Mouse (Mus musculus): ENCODE data around the gene Zfp213. TPM values are rescaled to one million over a fixed set of nuclear protein-coding genes. Genes with fewer than 3 reads are reported as not detected.
A peak's percentile ranks its signal among the peaks of the same experiment; 100 is the strongest.

Gene Zfp213
- polyA plus RNA-seq, 1 experiment from 2014 or later: 18.1 TPM

GRCm38 (mm10) chr17:23585721-23586491 is 21.9 kb upstream of the Zfp213 start:
- Histone ChIP-seq H3K9ac (replicated peaks; ENCODE audit: low read depth, low read length) (peak overlapping the region; percentile 72), H3K4me2 (replicated peaks; ENCODE audit: low read depth, low read length) (peak overlapping the region; percentile 94), H3K4me3 (ENCODE audit: low read depth, low read length) (peak overlapping the region; percentile 74), H3K4me1 (ENCODE audit: control insufficient read depth, insufficient read depth, low read length) (peaks cover 14% of the 10 kb centered on the region; the same call in 1 of the 2 replicates), H3K27me3 (ENCODE audit: control insufficient read depth, insufficient read depth, low read length) (no peaks in the 10 kb centered on the region), H3K9me3 (ENCODE audit: control insufficient read depth, low read depth, low read length) (no peaks in the 10 kb centered on the region), H3K27ac (ENCODE audit: low read length) (no peak overlapping the region), H3K36me3 (ENCODE audit: control insufficient read depth, insufficient read depth, low read length) (peaks cover 3% of the 10 kb centered on the region; the same call in 1 of the 2 replicates)
- ATAC-seq (ENCODE audit: insufficient number of reproducible peaks, insufficient read depth, low FRiP score, low read depth): peak; percentile 75
- WGBS: under 1% methylated on average over 22 of the region's 22 CpGs

GRCm38 (mm10) chr17:23584786-23585185 is 20.7 kb upstream of the Zfp213 start:
- 81% methylated on average over 8 of the region's 8 CpGs for WGBS
- H3K4me1 ChIP-seq (ENCODE audit: control insufficient read depth, insufficient read depth, low read length): peaks cover 14% of the 10 kb centered on the region; the same call in 1 of the 2 replicates
- H3K9ac ChIP-seq (replicated peaks; ENCODE audit: low read depth, low read length): no peak overlapping the region
- no peaks in the 10 kb centered on the region for H3K27me3 ChIP-seq (ENCODE audit: control insufficient read depth, insufficient read depth, low read length)
- H3K27ac ChIP-seq (ENCODE audit: low read length): no peak overlapping the region
- H3K36me3 ChIP-seq (ENCODE audit: control insufficient read depth, insufficient read depth, low read length): peaks cover 14% of the 10 kb centered on the region
- H3K4me2 ChIP-seq (replicated peaks; ENCODE audit: low read depth, low read length): peak overlapping the region; percentile 94
- no peak for ATAC-seq (ENCODE audit: insufficient number of reproducible peaks, insufficient read depth, low FRiP score, low read depth)
- H3K9me3 ChIP-seq (ENCODE audit: control insufficient read depth, low read depth, low read length): no peaks in the 10 kb centered on the region
- peak overlapping the region; percentile 74 for H3K4me3 ChIP-seq (ENCODE audit: low read depth, low read length)

DNA sequence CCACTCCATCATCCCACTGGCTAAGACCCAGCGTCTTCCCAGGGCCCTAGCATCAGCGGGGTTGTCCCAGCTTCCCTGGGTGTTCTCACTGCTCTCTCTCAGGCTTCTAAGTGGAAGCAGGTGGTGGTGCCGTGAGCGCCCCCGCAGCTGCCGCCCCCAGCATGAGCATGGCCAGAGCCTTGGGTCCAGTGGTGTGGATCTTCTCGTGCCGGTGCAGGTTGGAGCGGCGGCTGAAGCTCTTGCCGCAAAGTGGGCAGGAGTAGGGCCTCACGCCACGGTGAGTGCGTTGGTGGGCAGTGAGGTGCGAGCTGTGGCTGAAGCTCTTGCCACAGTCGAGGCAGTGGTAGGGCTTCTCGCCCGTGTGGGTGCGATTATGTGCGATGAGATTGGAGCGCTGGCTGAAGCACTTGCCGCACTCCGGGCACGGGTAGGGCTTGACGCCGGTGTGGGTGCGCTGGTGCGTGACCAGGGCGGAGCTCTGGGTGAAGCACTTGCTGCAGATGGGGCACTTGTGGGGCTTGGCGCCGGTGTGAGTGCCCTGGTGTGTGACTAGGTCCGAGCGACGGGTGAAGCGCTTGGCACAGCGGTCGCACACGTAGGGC is 12.0 kb upstream of the Zfp213 start:
- no peak overlapping the region for H3K4me2 ChIP-seq (replicated peaks; ENCODE audit: low read depth, low read length)
- no peaks in the 10 kb centered on the region for H3K4me1 ChIP-seq (ENCODE audit: control insufficient read depth, insufficient read depth, low read length)
- no peak for ATAC-seq (ENCODE audit: insufficient number of reproducible peaks, insufficient read depth, low FRiP score, low read depth)
- H3K27me3 ChIP-seq (ENCODE audit: control insufficient read depth, insufficient read depth, low read length): no peaks in the 10 kb centered on the region
- H3K9ac ChIP-seq (replicated peaks; ENCODE audit: low read depth, low read length): no peak overlapping the region
- H3K9me3 ChIP-seq (ENCODE audit: control insufficient read depth, low read depth, low read length): peaks cover 11% of the 10 kb centered on the region; the same call in 1 of the 2 replicates
- no peak overlapping the region for H3K4me3 ChIP-seq (ENCODE audit: low read depth, low read length)
- no peak overlapping the region for H3K27ac ChIP-seq (ENCODE audit: low read length)
- H3K36me3 ChIP-seq (ENCODE audit: control insufficient read depth, insufficient read depth, low read length): peaks cover 52% of the 10 kb centered on the region
- WGBS: 95% methylated on average over 38 of the region's 38 CpGs

DNA sequence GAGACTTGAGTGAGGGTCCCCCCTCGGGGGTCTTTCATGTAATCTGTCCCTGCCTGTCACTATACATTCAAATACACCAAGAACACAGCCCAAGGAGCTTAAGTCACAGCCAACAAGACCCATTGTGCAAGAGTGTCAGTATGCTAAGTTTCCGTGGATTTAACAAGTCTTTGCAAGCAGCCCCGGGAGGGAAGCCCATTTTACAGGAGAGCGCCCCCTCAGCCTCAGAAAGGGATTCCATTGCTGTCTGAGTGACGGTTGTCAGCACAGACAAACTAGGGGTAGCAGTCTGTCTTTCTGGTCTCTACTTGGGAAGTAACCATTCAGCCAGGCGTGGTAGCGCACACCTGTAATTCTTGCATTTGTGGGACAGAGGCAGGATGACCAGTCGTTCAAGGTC is 10.1 kb upstream of the Zfp213 start:
- Histone ChIP-seq H3K27ac (ENCODE audit: low read length) (no peak overlapping the region), H3K4me2 (replicated peaks; ENCODE audit: low read depth, low read length) (no peak overlapping the region), H3K9me3 (ENCODE audit: control insufficient read depth, low read depth, low read length) (peaks cover 11% of the 10 kb centered on the region; the same call in 1 of the 2 replicates), H3K4me3 (ENCODE audit: low read depth, low read length) (no peak overlapping the region), H3K27me3 (ENCODE audit: control insufficient read depth, insufficient read depth, low read length) (no peaks in the 10 kb centered on the region), H3K4me1 (ENCODE audit: control insufficient read depth, insufficient read depth, low read length) (no peaks in the 10 kb centered on the region), H3K9ac (replicated peaks; ENCODE audit: low read depth, low read length) (no peak overlapping the region), H3K36me3 (ENCODE audit: control insufficient read depth, insufficient read depth, low read length) (peaks cover 35% of the 10 kb centered on the region)
- 92% methylated on average over 8 of the region's 8 CpGs for WGBS
- no peak for ATAC-seq (ENCODE audit: insufficient number of reproducible peaks, insufficient read depth, low FRiP score, low read depth)

DNA sequence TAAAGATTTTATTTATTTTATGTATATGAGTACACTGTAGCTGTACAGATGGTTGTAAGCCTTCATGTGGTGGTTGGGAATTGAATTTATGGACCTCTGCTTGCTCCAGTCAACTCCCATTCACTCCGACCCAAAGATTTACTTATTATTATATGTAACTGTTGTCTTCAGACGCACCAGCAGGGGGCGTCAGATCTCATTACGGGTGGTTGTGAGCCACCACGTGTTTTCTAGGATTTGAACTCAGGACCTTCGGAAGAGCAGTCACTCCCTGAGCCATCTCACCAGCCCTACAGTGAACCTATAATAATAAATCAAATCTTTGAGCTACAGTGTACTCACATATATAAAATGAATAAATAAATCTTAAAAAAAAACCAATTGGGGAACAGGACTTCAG is 8.0 kb upstream of the Zfp213 start:
- Histone ChIP-seq H3K9me3 (ENCODE audit: control insufficient read depth, low read depth, low read length) (peaks cover 11% of the 10 kb centered on the region; the same call in 1 of the 2 replicates), H3K4me1 (ENCODE audit: control insufficient read depth, insufficient read depth, low read length) (no peaks in the 10 kb centered on the region), H3K27ac (ENCODE audit: low read length) (no peak overlapping the region), H3K9ac (replicated peaks; ENCODE audit: low read depth, low read length) (no peak overlapping the region), H3K4me3 (ENCODE audit: low read depth, low read length) (no peak overlapping the region), H3K27me3 (ENCODE audit: control insufficient read depth, insufficient read depth, low read length) (no peaks in the 10 kb centered on the region), H3K36me3 (ENCODE audit: control insufficient read depth, insufficient read depth, low read length) (peaks cover 22% of the 10 kb centered on the region), H3K4me2 (replicated peaks; ENCODE audit: low read depth, low read length) (no peak overlapping the region)
- 75% methylated on average over 6 of the region's 6 CpGs for WGBS
- no peak for ATAC-seq (ENCODE audit: insufficient number of reproducible peaks, insufficient read depth, low FRiP score, low read depth)

DNA sequence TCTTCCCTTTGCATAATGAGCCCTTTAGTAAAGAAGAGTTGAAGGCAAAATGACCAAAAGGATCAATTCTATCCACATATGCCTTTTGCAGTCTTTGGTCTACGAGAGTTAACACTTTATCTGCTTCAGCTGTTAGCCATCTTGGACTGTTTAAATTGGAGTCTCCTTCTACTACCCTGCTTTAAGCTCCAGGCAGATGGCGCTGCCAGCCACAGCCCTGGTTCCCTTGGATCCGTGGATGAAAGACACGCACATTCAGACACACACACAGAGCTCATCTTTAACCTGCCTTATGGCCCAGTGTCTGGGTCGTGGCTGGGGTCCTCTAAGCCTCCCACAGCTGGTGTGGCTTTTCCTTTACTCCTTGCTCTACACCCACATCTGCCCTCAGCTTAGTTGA is 7.0 kb upstream of the Zfp213 start:
- Histone ChIP-seq H3K4me2 (replicated peaks; ENCODE audit: low read depth, low read length) (no peak overlapping the region), H3K4me1 (ENCODE audit: control insufficient read depth, insufficient read depth, low read length) (no peaks in the 10 kb centered on the region), H3K4me3 (ENCODE audit: low read depth, low read length) (no peak overlapping the region), H3K27ac (ENCODE audit: low read length) (no peak overlapping the region), H3K9me3 (ENCODE audit: control insufficient read depth, low read depth, low read length) (peaks cover 6% of the 10 kb centered on the region; the same call in 1 of the 2 replicates), H3K9ac (replicated peaks; ENCODE audit: low read depth, low read length) (no peak overlapping the region), H3K36me3 (ENCODE audit: control insufficient read depth, insufficient read depth, low read length) (peaks cover 13% of the 10 kb centered on the region), H3K27me3 (ENCODE audit: control insufficient read depth, insufficient read depth, low read length) (no peaks in the 10 kb centered on the region)
- 17% methylated on average over 5 of the region's 5 CpGs for WGBS
- ATAC-seq (ENCODE audit: insufficient number of reproducible peaks, insufficient read depth, low FRiP score, low read depth): no peak

DNA sequence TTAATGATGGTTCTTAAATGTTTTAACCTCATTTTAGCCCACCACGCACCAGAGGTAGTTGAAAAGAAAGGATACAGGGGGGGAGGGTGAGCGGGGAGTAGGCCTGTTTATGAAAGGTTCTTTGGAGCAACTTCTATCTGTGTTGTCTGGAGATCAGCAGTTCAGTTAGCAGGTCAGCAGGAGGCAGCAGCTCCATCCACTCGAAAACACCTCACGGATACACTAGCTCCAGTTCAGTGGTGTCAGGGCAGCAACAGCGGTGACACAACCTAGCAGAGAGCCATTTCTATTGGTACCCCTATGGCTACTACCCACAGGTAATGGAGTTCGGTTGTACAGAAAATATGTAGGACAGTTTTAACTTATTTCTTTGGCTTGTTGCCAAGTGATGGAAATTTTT is 6.0 kb upstream of the Zfp213 start:
- no peak overlapping the region for H3K4me3 ChIP-seq (ENCODE audit: low read depth, low read length)
- ATAC-seq (ENCODE audit: insufficient number of reproducible peaks, insufficient read depth, low FRiP score, low read depth): peak; percentile 49; the same call in 1 of the 2 replicates
- peaks cover 3% of the 10 kb centered on the region; the same call in 1 of the 2 replicates for H3K36me3 ChIP-seq (ENCODE audit: control insufficient read depth, insufficient read depth, low read length)
- WGBS: 40% methylated on average over 6 of the region's 6 CpGs
- H3K27ac ChIP-seq (ENCODE audit: low read length): no peak overlapping the region
- no peaks in the 10 kb centered on the region for H3K27me3 ChIP-seq (ENCODE audit: control insufficient read depth, insufficient read depth, low read length)
- no peaks in the 10 kb centered on the region for H3K9me3 ChIP-seq (ENCODE audit: control insufficient read depth, low read depth, low read length)
- no peak overlapping the region for H3K9ac ChIP-seq (replicated peaks; ENCODE audit: low read depth, low read length)
- peaks cover under 1% of the 10 kb centered on the region; the same call in 1 of the 2 replicates for H3K4me1 ChIP-seq (ENCODE audit: control insufficient read depth, insufficient read depth, low read length)
- no peak overlapping the region for H3K4me2 ChIP-seq (replicated peaks; ENCODE audit: low read depth, low read length)

DNA sequence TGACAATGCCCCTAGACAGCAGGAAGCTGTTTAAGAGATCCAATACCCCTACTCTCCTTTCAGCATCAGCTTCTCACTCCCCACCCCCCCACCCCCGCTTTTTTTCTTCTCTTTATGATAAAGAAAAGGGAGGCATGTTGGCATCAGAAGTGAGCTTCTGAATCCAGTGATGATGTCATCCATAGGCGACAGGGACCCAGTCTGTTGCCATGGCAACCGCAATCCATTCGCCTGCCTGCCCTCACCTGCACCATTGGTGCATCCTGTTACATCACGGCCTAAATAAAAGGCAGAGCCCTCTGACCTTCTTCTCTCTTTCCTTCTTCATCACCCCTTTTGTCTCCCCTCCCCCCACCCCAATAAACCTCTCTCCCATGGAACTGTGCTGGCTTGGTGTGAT is 4.3 kb upstream of the Zfp213 start:
- Histone ChIP-seq H3K4me1 (ENCODE audit: control insufficient read depth, insufficient read depth, low read length) (peaks cover 5% of the 10 kb centered on the region; the same call in 1 of the 2 replicates), H3K4me3 (ENCODE audit: low read depth, low read length) (no peak overlapping the region), H3K9ac (replicated peaks; ENCODE audit: low read depth, low read length) (no peak overlapping the region), H3K27me3 (ENCODE audit: control insufficient read depth, insufficient read depth, low read length) (no peaks in the 10 kb centered on the region), H3K27ac (ENCODE audit: low read length) (no peak overlapping the region), H3K4me2 (replicated peaks; ENCODE audit: low read depth, low read length) (no peak overlapping the region), H3K36me3 (ENCODE audit: control insufficient read depth, insufficient read depth, low read length) (no peaks in the 10 kb centered on the region), H3K9me3 (ENCODE audit: control insufficient read depth, low read depth, low read length) (no peaks in the 10 kb centered on the region)
- WGBS: 44% methylated on average over 5 of the region's 5 CpGs
- no peak for ATAC-seq (ENCODE audit: insufficient number of reproducible peaks, insufficient read depth, low FRiP score, low read depth)

Measured in stomach, embryonic 14.5 days (tissue).